Mouse (Mus musculus) olfactory bulb, adult 2 months (tissue): ENCODE data around the gene Snrpg.

Source experiments
- CTCF ChIP-seq: fragments of 200-500 bp; IDR thresholded peaks from 2 replicates; pipeline ENCODE4 v1.5.1; 2012; ENCODE audit warnings: low read depth, mild to moderate bottlenecking, low read length, moderate library complexity; ENCODE audit not compliant: insufficient read depth
- POLR2A ChIP-seq: fragments of 200-500 bp; IDR thresholded peaks from 2 replicates; pipeline ENCODE4 v1.6.1; 2012; ENCODE audit warnings: mild to moderate bottlenecking, low read depth, low read length, moderate library complexity; ENCODE audit not compliant: insufficient read depth

DNA sequence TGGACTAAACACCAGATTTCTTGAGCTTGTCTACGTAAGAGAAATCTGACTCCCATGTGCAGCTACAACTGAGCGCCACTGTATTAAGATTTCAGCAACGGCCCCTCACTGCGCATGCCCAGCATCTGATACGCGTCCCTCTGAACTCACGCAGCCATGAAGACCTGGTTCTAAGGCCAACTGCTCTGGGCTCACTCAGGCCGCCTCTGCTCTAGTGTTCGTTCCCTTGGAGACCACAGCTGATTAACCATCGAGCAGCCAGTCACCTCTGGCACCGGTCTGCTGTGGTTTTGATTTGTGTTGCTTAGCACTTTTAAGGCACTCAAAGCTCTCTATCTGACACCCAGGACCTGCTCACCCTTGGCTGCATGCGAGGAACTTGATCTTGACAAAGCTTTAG, 16.2 kb downstream of the Snrpg start:
- TF ChIP-seq CTCF (no peak), POLR2A (no peak)
